Mouse (Mus musculus): Measurements from ENCODE around the gene Zranb3.

DNA sequence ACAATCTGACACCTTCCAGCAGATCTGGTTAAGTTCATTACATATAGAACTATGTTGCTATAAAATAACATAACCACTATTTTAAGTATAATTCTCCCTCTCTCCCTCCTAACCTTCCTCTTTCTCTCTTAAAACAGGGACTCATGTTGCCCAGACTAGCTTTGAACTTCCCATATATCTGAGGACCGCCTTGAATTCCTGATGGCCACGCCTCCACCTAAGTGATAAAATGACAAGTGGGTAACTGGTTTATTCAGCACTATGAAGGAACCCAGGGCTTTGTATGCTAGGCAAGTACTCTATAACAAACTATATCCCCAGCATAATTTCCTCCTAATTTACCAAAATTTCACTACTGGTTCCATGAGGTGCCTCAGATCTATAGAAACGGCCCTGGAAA, 139.5 kb downstream of the Zranb3 start:
- TF ChIP-seq CTCF (IDR thresholded peaks at IDR 0.05; ENCODE audit: low read depth) (no peak), EP300 (optimal IDR thresholded peaks at IDR 0.05) (no peak)
